8 mouse cellular contexts compared by ENCODE assay signal in genomic region chr6:87812656-87813055, GRCm38 (mm10). TPM values are rescaled to one million over a fixed set of nuclear protein-coding genes. Genes with fewer than 3 reads are reported as not detected.
DNase-seq lines count a peak whose midpoint lies in the region; ATAC-seq and TF ChIP-seq lines count a peak whose summit lies in the region.
"Had no signal": no experiment of that assay in that cellular context is flagged by ENCODE, and none has a peak within 500 bp of the region (broad histone marks: within the 10 kb centered on the region; RNA-seq: fewer than 3 reads in every experiment).

No protein-coding gene starts in this region.

- TF ChIP-seq CTCF in kidney, postnatal 0 days (IDR thresholded peaks at IDR 0.05; ENCODE audit: low read depth) = no peak

- no peak overlapping the region for H3ac ChIP-seq in myocyte (ENCODE audit: control insufficient read depth, insufficient read length)

- H3K9me3 ChIP-seq in kidney, postnatal 0 days (replicated peaks; ENCODE audit: low read length) = no peaks in the 10 kb centered on the region
- no peaks in the 10 kb centered on the region for H3K9me3 ChIP-seq in embryonic facial prominence, embryonic 13.5 days
- H3K9me3 ChIP-seq in hindbrain, embryonic 15.5 days = no peaks in the 10 kb centered on the region

- no peak for DNase-seq in kidney, postnatal 0 days (ENCODE audit: low spot score)
- DNase-seq in kidney, adult 11 months = no peak
- DNase-seq in frontal cortex, postnatal 25 days (ENCODE audit: low spot score in 2 of 2) = no peak
- no peak for DNase-seq in spleen, postnatal 10 days (ENCODE audit: low spot score in 2 of 2)
- DNase-seq: cerebellum, adult 11 months had no signal

- no peak for ATAC-seq in kidney, postnatal 0 days (replicated peaks; ENCODE audit: low FRiP score, low read depth)
- ATAC-seq in embryonic facial prominence, embryonic 13.5 days (ENCODE audit: insufficient number of reproducible peaks, insufficient read depth, low FRiP score, low TSS enrichment, low read depth) = no peak
- no peak for ATAC-seq in hindbrain, embryonic 15.5 days (ENCODE audit: low FRiP score, low read depth)

- no peak overlapping the region for H3K4me3 ChIP-seq in kidney, postnatal 0 days (replicated peaks; ENCODE audit: low read depth, low read length)
- peak overlapping the region; percentile 74 for H3K4me3 ChIP-seq in embryonic facial prominence, embryonic 13.5 days
- no peak overlapping the region for H3K4me3 ChIP-seq in hindbrain, embryonic 15.5 days
- peak overlapping the region; percentile 75 for H3K4me3 ChIP-seq in myocyte

- peak overlapping the region; percentile 96 for H3K4me2 ChIP-seq in kidney, postnatal 0 days (ENCODE audit: low read length)
- H3K4me2 ChIP-seq in embryonic facial prominence, embryonic 13.5 days = peak overlapping the region; percentile 92
- H3K4me2 ChIP-seq in hindbrain, embryonic 15.5 days = peak overlapping the region; percentile 89
- H3K4me2 ChIP-seq in myocyte (ENCODE audit: low read depth) = peak overlapping the region; percentile 88

- WGBS in kidney, postnatal 0 days = 86% methylated on average over 1 of the region's 1 CpGs
- WGBS in embryonic facial prominence, embryonic 13.5 days = 55% methylated on average over 1 of the region's 1 CpGs
- 87% methylated on average over 1 of the region's 1 CpGs for WGBS in hindbrain, embryonic 15.5 days

- H3K36me3 ChIP-seq in kidney, postnatal 0 days (ENCODE audit: insufficient read depth, low read length) = peaks cover 19% of the 10 kb centered on the region; the same call in 1 of the 2 replicates
- peaks cover 37% of the 10 kb centered on the region for H3K36me3 ChIP-seq in embryonic facial prominence, embryonic 13.5 days
- peaks cover 28% of the 10 kb centered on the region for H3K36me3 ChIP-seq in hindbrain, embryonic 15.5 days
- H3K36me3 ChIP-seq in myocyte (ENCODE audit: control insufficient read depth, insufficient read depth) = peaks cover 7% of the 10 kb centered on the region

- peak overlapping the region; percentile 97 for H3K27ac ChIP-seq in kidney, postnatal 0 days
- H3K27ac ChIP-seq in embryonic facial prominence, embryonic 13.5 days = no peak overlapping the region
- no peak overlapping the region for H3K27ac ChIP-seq in hindbrain, embryonic 15.5 days (replicated peaks)

- H3K27me3 ChIP-seq in kidney, postnatal 0 days (ENCODE audit: insufficient read depth, low read length) = no peaks in the 10 kb centered on the region
- H3K27me3 ChIP-seq in embryonic facial prominence, embryonic 13.5 days = no peaks in the 10 kb centered on the region
- H3K27me3 ChIP-seq in hindbrain, embryonic 15.5 days = no peaks in the 10 kb centered on the region
- no peaks in the 10 kb centered on the region for H3K27me3 ChIP-seq in myocyte (ENCODE audit: control insufficient read depth, insufficient read depth, insufficient read length)

- peaks cover 22% of the 10 kb centered on the region for H3K4me1 ChIP-seq in kidney, postnatal 0 days (replicated peaks; ENCODE audit: insufficient read depth, low read length)
- peaks cover 7% of the 10 kb centered on the region for H3K4me1 ChIP-seq in embryonic facial prominence, embryonic 13.5 days
- peaks cover 25% of the 10 kb centered on the region for H3K4me1 ChIP-seq in hindbrain, embryonic 15.5 days (replicated peaks)

- no peaks in the 10 kb centered on the region for H3K79me2 ChIP-seq in myocyte (ENCODE audit: control insufficient read depth, insufficient read depth)

- H3K9ac ChIP-seq in kidney, postnatal 0 days (ENCODE audit: low read depth, low read length) = no peak overlapping the region
- H3K9ac ChIP-seq in embryonic facial prominence, embryonic 13.5 days = peak overlapping the region; percentile 85
- no peak overlapping the region for H3K9ac ChIP-seq in hindbrain, embryonic 15.5 days

- TF ChIP-seq POLR2A in myocyte (IDR thresholded peaks at IDR 0.05; ENCODE audit: insufficient read length, low read depth) = no peak

TF ChIP-seq in myocyte, 11 proteins besides CTCF, POLR2A, EP300 and RAD21:
- TF ChIP-seq TCF3 (IDR thresholded peaks at IDR 0.05; ENCODE audit: insufficient read length, low read depth) (no peak), USF1 (IDR thresholded peaks at IDR 0.05; ENCODE audit: low read depth) (no peak), CEBPB (IDR thresholded peaks at IDR 0.05; ENCODE audit: insufficient read depth, poor library complexity, severe bottlenecking) (no peak), POLR2AphosphoS2 (IDR thresholded peaks at IDR 0.05; ENCODE audit: insufficient read length, low read depth) (no peak), E2F4 (IDR thresholded peaks at IDR 0.05; ENCODE audit: insufficient read depth) (no peak), MAX (IDR thresholded peaks at IDR 0.05; ENCODE audit: low read depth) (no peak), MYOD1 (IDR thresholded peaks at IDR 0.05; ENCODE audit: control insufficient read depth in 1 of 3, insufficient read length in 2 of 3, low read depth in 2 of 3) (no peak), SRF (IDR thresholded peaks at IDR 0.05; ENCODE audit: control insufficient read depth, insufficient read length, low read depth) (no peak), REST (IDR thresholded peaks at IDR 0.05; ENCODE audit: insufficient read depth, insufficient read length) (no peak), TCF12 (IDR thresholded peaks at IDR 0.05; ENCODE audit: insufficient read depth, poor library complexity, severe bottlenecking) (no peak), MYOG (IDR thresholded peaks at IDR 0.05; ENCODE audit: control insufficient read depth in 1 of 3, insufficient read depth in 1 of 3, insufficient read length in 2 of 3, low read depth in 2 of 3) (no peak)

RNA-seq across cellular contexts. Expression of gene Rab43, which starts 0.7 kb away (rescaled TPM):
- 16.4 and 17.1 TPM in 2 replicates for polyA plus RNA-seq in kidney, postnatal 0 days (2015; fragmentation: Nextera tagmentation; extraction: Ambion mirVana)
- polyA plus RNA-seq in embryonic facial prominence, embryonic 13.5 days (2015; fragmentation: Nextera tagmentation; extraction: Ambion mirVana) = 8.3 and 10.0 TPM in 2 replicates
- 11.9 and 13.3 TPM in 2 replicates for polyA plus RNA-seq in hindbrain, embryonic 15.5 days (2015; fragmentation: Nextera tagmentation; extraction: Ambion mirVana)
- 14.8 TPM for polyA plus RNA-seq in myocyte (2012; fragmentation: generic; extraction: Trizol)

RNA-seq across cellular contexts. Expression of gene Gm45140, which starts 22.9 kb away (rescaled TPM):
- 3.0 and 4.1 TPM in 2 replicates for polyA plus RNA-seq in kidney, postnatal 0 days (2015; fragmentation: Nextera tagmentation; extraction: Ambion mirVana)
- 3.9 and 5.5 TPM in 2 replicates for polyA plus RNA-seq in embryonic facial prominence, embryonic 13.5 days (2015; fragmentation: Nextera tagmentation; extraction: Ambion mirVana)
- 3.4 and 3.8 TPM in 2 replicates for polyA plus RNA-seq in hindbrain, embryonic 15.5 days (2015; fragmentation: Nextera tagmentation; extraction: Ambion mirVana)
- polyA plus RNA-seq in myocyte (2012; fragmentation: generic; extraction: Trizol) = 2.6 TPM

RNA-seq across cellular contexts. Expression of gene Isy1, which starts 25.9 kb away (rescaled TPM):
- polyA plus RNA-seq in kidney, postnatal 0 days (2015; fragmentation: Nextera tagmentation; extraction: Ambion mirVana) = 46.6 and 48.5 TPM in 2 replicates
- 51.5 and 58.6 TPM in 2 replicates for polyA plus RNA-seq in embryonic facial prominence, embryonic 13.5 days (2015; fragmentation: Nextera tagmentation; extraction: Ambion mirVana)
- polyA plus RNA-seq in hindbrain, embryonic 15.5 days (2015; fragmentation: Nextera tagmentation; extraction: Ambion mirVana) = 24.2 and 28.4 TPM in 2 replicates
- polyA plus RNA-seq in myocyte (2012; fragmentation: generic; extraction: Trizol) = 21.1 TPM

RNA-seq across cellular contexts. Expression of gene Gp9, which starts 34.8 kb away (rescaled TPM):
- polyA plus RNA-seq in kidney, postnatal 0 days (2015; fragmentation: Nextera tagmentation; extraction: Ambion mirVana) = 0.42 and 0.66 TPM in 2 replicates
- 1.8 and 2.5 TPM in 2 replicates for polyA plus RNA-seq in embryonic facial prominence, embryonic 13.5 days (2015; fragmentation: Nextera tagmentation; extraction: Ambion mirVana)
- polyA plus RNA-seq in hindbrain, embryonic 15.5 days (2015; fragmentation: Nextera tagmentation; extraction: Ambion mirVana) = 0.55 and 0.99 TPM in 2 replicates
- not detected for polyA plus RNA-seq in myocyte (2012; fragmentation: generic; extraction: Trizol)

RNA-seq across cellular contexts. Expression of gene Cnbp, which starts 38.2 kb away (rescaled TPM):
- 881 and 892 TPM in 2 replicates for polyA plus RNA-seq in kidney, postnatal 0 days (2015; fragmentation: Nextera tagmentation; extraction: Ambion mirVana)
- polyA plus RNA-seq in embryonic facial prominence, embryonic 13.5 days (2015; fragmentation: Nextera tagmentation; extraction: Ambion mirVana) = 1,121 and 1,158 TPM in 2 replicates
- 516 and 541 TPM in 2 replicates for polyA plus RNA-seq in hindbrain, embryonic 15.5 days (2015; fragmentation: Nextera tagmentation; extraction: Ambion mirVana)
- 196 TPM for polyA plus RNA-seq in myocyte (2012; fragmentation: generic; extraction: Trizol)

Comparison
In these comparisons a context has a peak if more than half of its experiments do, and no peak if none do; other contexts are left out.
1. H3K4me3 ChIP-seq: peak in embryonic facial prominence, embryonic 13.5 days (single experiment) and myocyte (single experiment); none in kidney, postnatal 0 days (single experiment) and hindbrain, embryonic 15.5 days (single experiment).
2. Peak in every context shown above with its lines, with median percentiles within 50 percentile points of each other: H3K4me2 ChIP-seq.